Mouse (Mus musculus): ENCODE results near the gene Pbx1. TPM values are rescaled to one million over a fixed set of nuclear protein-coding genes. Genes with fewer than 3 reads are reported as not detected.

The Pbx1 gene
- polyA plus RNA-seq, 1 experiment: 56.8 TPM

- WGBS: 59% methylated on average over 12 of the region's 12 CpGs
These were observed 108.5 kb downstream of the Pbx1 start for GRCm38 (mm10) chr1:168323436-168324108.

GRCm38 (mm10) chr1:168322892-168323291 is 109.2 kb downstream of the Pbx1 start:
- TF ChIP-seq POLR2A (IDR thresholded peaks at IDR 0.05; ENCODE audit: borderline replicate concordance, extremely low read depth, low read depth, low read length): no peak
- TF ChIP-seq CTCF (IDR thresholded peaks at IDR 0.05; ENCODE audit: insufficient read depth, low read length): peak; percentile 58
- H3K4me1 ChIP-seq (ENCODE audit: control insufficient read depth, insufficient read depth, low read length): peaks cover 16% of the 10 kb centered on the region
- DNase-seq: peak; percentile 43
- no peak overlapping the region for H3K4me3 ChIP-seq (replicated peaks; ENCODE audit: extremely low read depth, low read depth, low read length)
- whole genome bisulfite sequencing: 100% methylated on average over 1 of the region's 1 CpGs

More at GRCm38 (mm10) chr1:168323436-168324108, 108.5 kb downstream of the Pbx1 start:
- peaks cover 16% of the 10 kb centered on the region for H3K4me1 ChIP-seq (ENCODE audit: control insufficient read depth, insufficient read depth, low read length)
- no peak for DNase-seq
- no peak overlapping the region for H3K4me3 ChIP-seq (replicated peaks; ENCODE audit: extremely low read depth, low read depth, low read length)
- TF ChIP-seq POLR2A (IDR thresholded peaks at IDR 0.05; ENCODE audit: borderline replicate concordance, extremely low read depth, low read depth, low read length) (no peak), CTCF (IDR thresholded peaks at IDR 0.05; ENCODE audit: insufficient read depth, low read length) (no peak)

GRCm38 (mm10) chr1:168319695-168320094 is 112.4 kb downstream of the Pbx1 start:
- Histone ChIP-seq H3K4me3 (replicated peaks; ENCODE audit: extremely low read depth, low read depth, low read length) (no peak overlapping the region), H3K4me1 (ENCODE audit: control insufficient read depth, insufficient read depth, low read length) (peaks cover 10% of the 10 kb centered on the region)
- DNase-seq: no peak
- TF ChIP-seq CTCF (IDR thresholded peaks at IDR 0.05; ENCODE audit: insufficient read depth, low read length): no peak
- no peak for TF ChIP-seq POLR2A (IDR thresholded peaks at IDR 0.05; ENCODE audit: borderline replicate concordance, extremely low read depth, low read depth, low read length)
- 54% methylated on average over 5 of the region's 5 CpGs for WGBS

GRCm38 (mm10) chr1:168318899-168319469 is 113.1 kb downstream of the Pbx1 start:
- WGBS: 37% methylated on average over 13 of the region's 13 CpGs
- H3K4me3 ChIP-seq (replicated peaks; ENCODE audit: extremely low read depth, low read depth, low read length): no peak overlapping the region
- H3K4me1 ChIP-seq (ENCODE audit: control insufficient read depth, insufficient read depth, low read length): peaks cover 10% of the 10 kb centered on the region
- TF ChIP-seq POLR2A (IDR thresholded peaks at IDR 0.05; ENCODE audit: borderline replicate concordance, extremely low read depth, low read depth, low read length): no peak
- no peak for TF ChIP-seq CTCF (IDR thresholded peaks at IDR 0.05; ENCODE audit: insufficient read depth, low read length)
- DNase-seq: no peak

- H3K4me3 ChIP-seq (replicated peaks; ENCODE audit: extremely low read depth, low read depth, low read length): no peak overlapping the region
- peaks cover 5% of the 10 kb centered on the region; the same call in 1 of the 2 replicates for H3K4me1 ChIP-seq (ENCODE audit: control insufficient read depth, insufficient read depth, low read length)
- no peak for TF ChIP-seq POLR2A (IDR thresholded peaks at IDR 0.05; ENCODE audit: borderline replicate concordance, extremely low read depth, low read depth, low read length)
- TF ChIP-seq CTCF (IDR thresholded peaks at IDR 0.05; ENCODE audit: insufficient read depth, low read length): no peak
- no peak for DNase-seq
These were observed 118.3 kb downstream of the Pbx1 start for GRCm38 (mm10) chr1:168313772-168314171.

- peaks cover 10% of the 10 kb centered on the region for H3K4me1 ChIP-seq (ENCODE audit: control insufficient read depth, insufficient read depth, low read length)
- no peak overlapping the region for H3K4me3 ChIP-seq (replicated peaks; ENCODE audit: extremely low read depth, low read depth, low read length)
- DNase-seq: no peak
- no peak for TF ChIP-seq POLR2A (IDR thresholded peaks at IDR 0.05; ENCODE audit: borderline replicate concordance, extremely low read depth, low read depth, low read length)
- TF ChIP-seq CTCF (IDR thresholded peaks at IDR 0.05; ENCODE audit: insufficient read depth, low read length): no peak
- 79% methylated on average over 7 of the region's 7 CpGs for WGBS
These were observed 119.2 kb downstream of the Pbx1 start for GRCm38 (mm10) chr1:168312710-168313447.

GRCm38 (mm10) chr1:168309101-168309521 is 123.0 kb downstream of the Pbx1 start:
- Histone ChIP-seq H3K4me1 (ENCODE audit: control insufficient read depth, insufficient read depth, low read length) (peaks cover 13% of the 10 kb centered on the region), H3K4me3 (replicated peaks; ENCODE audit: extremely low read depth, low read depth, low read length) (no peak overlapping the region)
- TF ChIP-seq CTCF (IDR thresholded peaks at IDR 0.05; ENCODE audit: insufficient read depth, low read length) (no peak), POLR2A (IDR thresholded peaks at IDR 0.05; ENCODE audit: borderline replicate concordance, extremely low read depth, low read depth, low read length) (no peak)
- DNase-seq: no peak
- WGBS: 88% methylated on average over 8 of the region's 8 CpGs

GRCm38 (mm10) chr1:168307275-168308182 is 124.5 kb downstream of the Pbx1 start:
- no peak for DNase-seq
- peaks cover 13% of the 10 kb centered on the region for H3K4me1 ChIP-seq (ENCODE audit: control insufficient read depth, insufficient read depth, low read length)
- H3K4me3 ChIP-seq (replicated peaks; ENCODE audit: extremely low read depth, low read depth, low read length): no peak overlapping the region
- no peak for TF ChIP-seq CTCF (IDR thresholded peaks at IDR 0.05; ENCODE audit: insufficient read depth, low read length)
- TF ChIP-seq POLR2A (IDR thresholded peaks at IDR 0.05; ENCODE audit: borderline replicate concordance, extremely low read depth, low read depth, low read length): no peak
- 55% methylated on average over 14 of the region's 14 CpGs for WGBS

GRCm38 (mm10) chr1:168300505-168300904 is 131.6 kb downstream of the Pbx1 start:
- no peak overlapping the region for H3K4me3 ChIP-seq (replicated peaks; ENCODE audit: extremely low read depth, low read depth, low read length)
- H3K4me1 ChIP-seq (ENCODE audit: control insufficient read depth, insufficient read depth, low read length): peaks cover 2% of the 10 kb centered on the region
- TF ChIP-seq CTCF (IDR thresholded peaks at IDR 0.05; ENCODE audit: insufficient read depth, low read length): no peak
- TF ChIP-seq POLR2A (IDR thresholded peaks at IDR 0.05; ENCODE audit: borderline replicate concordance, extremely low read depth, low read depth, low read length): no peak
- 56% methylated on average over 6 of the region's 6 CpGs for WGBS
- no peak for DNase-seq

All from lung, adult 2 months (tissue).